Mouse (Mus musculus) intestine, embryonic 16.5 days (tissue): ENCODE results near the gene Serbp1. TPM values are rescaled to one million over a fixed set of nuclear protein-coding genes. Genes with fewer than 3 reads are reported as not detected.
A peak's percentile ranks its signal among the peaks of the same experiment; 100 is the strongest.

ENCODE experiments used
- ATAC-seq: fragments of 200-750 bp; cut with Nextera tagmentation; 2 replicates; pipeline ENCODE4 v1.8.0; 2017; ENCODE audit warnings: moderate TSS enrichment, moderate library complexity
- H3K27ac ChIP-seq: fragments of 300-500 bp; sonication (generic); 2 replicates; pipeline ENCODE4 v1.5.1; 2014; ENCODE audit warnings: mild to moderate bottlenecking, low read length
- H3K27me3 ChIP-seq: fragments of 300-500 bp; sonication (generic); replicated peaks from 2 replicates; pipeline ENCODE4 v1.6.1; 2014; ENCODE audit warnings: low read length, control low read depth, mixed read lengths; ENCODE audit not compliant: control insufficient read depth, insufficient read depth
- H3K36me3 ChIP-seq: fragments of 300-500 bp; sonication (generic); 2 replicates; pipeline ENCODE4 v1.6.1; 2014; ENCODE audit warnings: low read length, control low read depth; ENCODE audit not compliant: control insufficient read depth, insufficient read depth
- H3K4me1 ChIP-seq: fragments of 300-500 bp; sonication (generic); 2 replicates; pipeline ENCODE4 v1.6.1; 2014; ENCODE audit warnings: low read length, control low read depth, mixed read lengths; ENCODE audit not compliant: control insufficient read depth, insufficient read depth
- H3K4me2 ChIP-seq: fragments of 300-500 bp; sonication (generic); 2 replicates; pipeline ENCODE4 v1.6.1; 2014; ENCODE audit warnings: low read depth, low read length, control low read depth
- H3K4me3 ChIP-seq: fragments of 300-500 bp; sonication (generic); 2 replicates; pipeline ENCODE4 v1.5.1; 2014; ENCODE audit warnings: mild to moderate bottlenecking, low read length
- H3K9ac ChIP-seq: fragments of 300-500 bp; sonication (generic); 2 replicates; pipeline ENCODE4 v1.6.1; 2014; ENCODE audit warnings: low read depth, low read length
- H3K9me3 ChIP-seq: fragments of 300-500 bp; sonication (generic); 2 replicates; pipeline ENCODE4 v1.6.1; 2016; ENCODE audit warnings: low read length, control low read depth; ENCODE audit not compliant: control insufficient read depth
- WGBS: fragments of 180-500 bp; shearing (Covaris S2); extraction: QIAGEN DNeasy Blood & Tissue Kit; methylation state at CpG from one replicate; pipeline ENCODE4 v1.1.7; 2014; 5-methylcytosine and 5-hydroxymethylcytosine counted together
- polyA plus RNA-seq: library from polyadenylated mRNA; unstranded; fragments of >200 nt; fragmentation: Nextera tagmentation; extraction: Ambion mirVana; gene quantifications from 2 replicates; pipeline ENCODE4 v1.2.1, GENCODE M21; 2015

Gene Serbp1
- polyA plus RNA-seq, 1 experiment from 2014 or later: 319 TPM

- no peak for ATAC-seq
- Histone ChIP-seq H3K36me3 (no peaks in the 10 kb centered on the region), H3K27me3 (no peaks in the 10 kb centered on the region), H3K9me3 (no peaks in the 10 kb centered on the region), H3K4me2 (no peak overlapping the region), H3K4me1 (no peaks in the 10 kb centered on the region; the same call in 1 of the 2 replicates), H3K27ac (no peak overlapping the region), H3K4me3 (no peak overlapping the region), H3K9ac (no peak overlapping the region)
- 86% methylated on average over 7 of the region's 7 CpGs for WGBS
Measured at GRCm38 (mm10) chr6:67264935-67265334, 27.0 kb downstream of the Serbp1 start.

DNA sequence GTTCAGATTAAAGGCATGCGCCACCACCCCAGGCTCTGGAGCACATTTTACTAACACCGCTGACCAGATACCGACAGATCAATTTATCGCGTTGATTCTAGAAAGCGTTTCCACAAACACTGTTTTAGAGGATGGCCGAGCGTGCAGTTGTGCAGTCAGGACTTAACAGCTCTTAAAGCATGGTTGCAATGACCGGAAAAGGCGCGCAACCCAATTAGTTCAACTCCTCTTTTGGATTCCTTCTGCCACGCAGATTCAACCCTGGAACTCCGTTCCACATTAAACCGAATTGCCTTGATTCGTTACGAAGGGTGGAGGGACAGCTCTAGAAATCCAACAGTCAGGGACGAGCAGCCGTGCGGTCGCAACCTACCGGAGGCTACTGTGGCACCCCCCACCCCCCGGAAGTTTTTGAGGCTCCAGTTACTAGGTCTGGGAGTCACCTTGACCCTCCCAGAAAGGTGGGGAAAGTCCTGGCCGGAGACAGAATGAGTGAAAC is 28.2 kb downstream of the Serbp1 start:
- Histone ChIP-seq H3K4me3 (peak overlapping the region; percentile 100), H3K4me2 (peak overlapping the region; percentile 63), H3K36me3 (no peaks in the 10 kb centered on the region), H3K9ac (peak overlapping the region; percentile 73), H3K9me3 (no peaks in the 10 kb centered on the region), H3K4me1 (no peaks in the 10 kb centered on the region; the same call in 1 of the 2 replicates), H3K27me3 (no peaks in the 10 kb centered on the region), H3K27ac (peak overlapping the region; percentile 90)
- under 1% methylated on average over 23 of the region's 23 CpGs for WGBS
- ATAC-seq: peak; percentile 87

DNA sequence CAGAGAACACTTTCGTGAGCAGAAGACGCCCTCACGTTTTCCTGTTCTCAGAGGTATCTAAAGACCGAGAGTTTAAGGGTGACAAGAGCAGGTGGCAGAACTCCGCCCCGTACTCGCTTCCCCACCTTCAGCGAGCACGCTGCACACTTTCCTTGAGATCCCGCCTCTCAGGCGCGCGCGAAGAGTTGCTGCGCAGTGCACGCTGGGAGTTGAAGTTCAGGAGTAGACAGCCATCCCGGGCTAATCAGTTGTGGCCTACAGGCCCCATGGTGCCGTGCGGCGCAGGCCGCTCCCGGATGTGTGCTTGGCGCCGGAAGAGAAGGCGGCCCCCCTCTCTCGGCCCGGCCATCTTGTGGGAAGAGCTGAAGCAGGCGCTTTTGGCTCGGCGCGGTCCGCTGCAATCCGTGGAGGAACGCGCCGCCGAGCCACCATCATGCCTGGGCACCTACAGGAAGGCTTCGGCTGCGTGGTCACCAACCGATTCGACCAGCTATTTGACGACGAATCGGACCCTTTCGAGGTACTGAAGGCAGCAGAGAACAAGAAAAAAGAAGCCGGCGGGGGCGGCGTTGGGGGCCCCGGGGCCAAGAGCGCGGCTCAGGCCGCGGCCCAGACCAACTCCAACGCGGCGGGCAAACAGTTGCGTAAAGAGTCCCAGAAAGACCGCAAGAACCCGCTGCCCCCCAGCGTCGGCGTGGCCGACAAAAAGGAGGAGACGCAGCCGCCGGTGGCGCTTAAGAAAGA is 28.9 kb downstream of the Serbp1 start:
- H3K4me2 ChIP-seq: peak overlapping the region; percentile 63
- H3K9ac ChIP-seq: peak overlapping the region; percentile 100
- peak overlapping the region; percentile 100 for H3K4me3 ChIP-seq
- under 1% methylated on average over 68 of the region's 68 CpGs for WGBS
- H3K27me3 ChIP-seq: no peaks in the 10 kb centered on the region
- no peaks in the 10 kb centered on the region for H3K9me3 ChIP-seq
- H3K27ac ChIP-seq: peak overlapping the region; percentile 90
- H3K4me1 ChIP-seq: no peaks in the 10 kb centered on the region; the same call in 1 of the 2 replicates
- H3K36me3 ChIP-seq: no peaks in the 10 kb centered on the region
- peak; percentile 99 for ATAC-seq

DNA sequence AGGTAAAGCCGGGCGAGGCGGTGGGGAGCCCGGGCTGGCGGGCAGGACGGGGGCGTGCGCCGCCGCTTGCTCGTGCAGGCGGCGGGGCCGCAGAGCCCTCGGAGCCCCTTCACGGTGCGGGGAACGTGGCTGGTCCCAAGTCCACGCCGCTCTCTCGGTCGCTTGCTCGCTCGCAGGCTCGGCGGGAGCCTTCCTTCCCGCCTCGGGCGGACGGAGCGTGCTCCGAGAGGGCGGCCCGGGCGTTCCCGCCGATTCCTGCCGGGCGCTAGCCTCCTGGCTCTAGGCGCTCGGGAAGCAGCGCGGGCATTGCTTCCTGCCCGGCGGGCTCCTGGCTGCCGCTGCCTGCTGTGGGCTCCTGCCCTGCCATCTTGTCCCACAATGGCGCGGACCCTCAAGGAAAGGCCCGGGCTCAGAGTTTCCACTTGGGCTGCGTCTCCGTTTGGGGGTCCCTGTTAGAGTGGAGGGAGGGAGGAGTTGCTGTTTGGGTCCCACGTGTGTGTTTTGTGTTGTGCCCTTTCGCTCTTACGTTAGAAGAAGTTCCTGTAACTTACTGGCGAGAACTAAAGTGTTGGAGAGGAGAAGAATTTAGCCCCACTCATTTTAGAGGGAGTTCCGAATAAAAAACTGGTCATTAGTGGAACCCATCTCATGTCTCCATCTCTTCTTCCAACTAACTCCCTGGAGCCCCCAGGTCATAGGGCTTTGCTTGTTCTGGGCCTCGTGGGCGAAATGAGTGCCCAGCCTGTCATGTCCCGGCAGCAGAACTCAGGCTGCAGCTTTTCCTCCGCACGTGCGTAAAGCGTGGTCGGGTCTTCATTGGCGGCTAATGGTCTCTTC is 29.6 kb downstream of the Serbp1 start:
- Histone ChIP-seq H3K36me3 (no peaks in the 10 kb centered on the region), H3K27me3 (no peaks in the 10 kb centered on the region), H3K9ac (peak overlapping the region; percentile 100), H3K4me1 (no peaks in the 10 kb centered on the region; the same call in 1 of the 2 replicates), H3K4me2 (peak overlapping the region; percentile 59), H3K9me3 (no peaks in the 10 kb centered on the region), H3K4me3 (peak overlapping the region; percentile 100), H3K27ac (peak overlapping the region; percentile 88)
- peak; percentile 12 for ATAC-seq
- WGBS: under 1% methylated on average over 65 of the region's 65 CpGs

GRCm38 (mm10) chr6:67268245-67268612 is 30.3 kb downstream of the Serbp1 start:
- no peak for ATAC-seq
- peak overlapping the region; percentile 59 for H3K4me2 ChIP-seq
- no peaks in the 10 kb centered on the region for H3K36me3 ChIP-seq
- WGBS: 0% methylated on average over 2 of the region's 2 CpGs
- no peaks in the 10 kb centered on the region; the same call in 1 of the 2 replicates for H3K4me1 ChIP-seq
- H3K9ac ChIP-seq: peak overlapping the region; percentile 100
- no peak overlapping the region; the same call in 1 of the 2 replicates for H3K27ac ChIP-seq
- H3K9me3 ChIP-seq: no peaks in the 10 kb centered on the region
- no peaks in the 10 kb centered on the region for H3K27me3 ChIP-seq
- H3K4me3 ChIP-seq: peak overlapping the region; percentile 100

DNA sequence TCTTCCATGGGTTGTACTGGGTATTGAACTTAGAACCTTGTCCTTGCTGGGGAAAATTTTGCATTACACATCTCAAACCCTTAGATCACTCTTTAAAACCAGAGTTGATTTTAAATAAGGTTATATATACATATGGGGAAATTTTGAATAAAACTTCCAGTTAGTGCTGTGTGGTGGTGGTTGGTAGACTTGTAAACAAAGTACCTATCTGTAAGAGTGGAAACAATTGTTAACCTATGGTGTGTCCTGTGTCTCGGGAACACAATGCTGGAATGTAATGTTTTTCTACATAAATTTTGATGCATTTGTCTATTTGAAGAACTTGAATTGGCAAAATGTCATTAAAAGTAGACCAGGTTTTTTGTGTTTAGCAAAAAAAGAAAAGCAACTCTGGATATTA is 31.0 kb downstream of the Serbp1 start:
- H3K27me3 ChIP-seq: no peaks in the 10 kb centered on the region
- no peak for ATAC-seq
- no peaks in the 10 kb centered on the region; the same call in 1 of the 2 replicates for H3K4me1 ChIP-seq
- no peaks in the 10 kb centered on the region for H3K36me3 ChIP-seq
- H3K4me2 ChIP-seq: peak overlapping the region; percentile 52
- no peak overlapping the region for H3K27ac ChIP-seq
- no peaks in the 10 kb centered on the region for H3K9me3 ChIP-seq
- H3K9ac ChIP-seq: no peak overlapping the region
- WGBS: 2% methylated on average over 1 of the region's 1 CpGs
- peak overlapping the region; percentile 37 for H3K4me3 ChIP-seq

DNA sequence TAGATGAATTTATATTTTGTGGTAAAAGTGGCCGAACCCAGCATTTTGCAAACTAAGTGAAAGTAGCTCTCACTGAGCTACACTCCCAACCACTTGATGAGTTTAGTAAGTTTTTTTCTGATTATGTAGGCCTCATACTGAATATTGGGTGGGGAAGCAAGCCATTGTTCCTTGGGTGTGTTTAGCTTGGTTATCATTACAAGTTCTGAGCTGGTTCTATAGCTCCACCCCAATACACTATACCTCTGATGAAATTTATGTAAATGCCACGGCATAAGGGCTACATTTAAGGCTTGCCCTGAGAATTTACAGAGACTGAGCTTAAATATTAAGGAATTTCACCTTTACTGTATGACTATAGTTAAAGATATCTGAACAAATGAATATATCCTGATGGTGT is 31.5 kb downstream of the Serbp1 start:
- Histone ChIP-seq H3K9me3 (no peaks in the 10 kb centered on the region), H3K27ac (no peak overlapping the region), H3K27me3 (no peaks in the 10 kb centered on the region), H3K9ac (0 out of 2 replicates have a peak overlapping the region, but pooled peaks have one; percentile 25), H3K4me3 (peak overlapping the region; percentile 25), H3K36me3 (no peaks in the 10 kb centered on the region), H3K4me1 (no peaks in the 10 kb centered on the region; the same call in 1 of the 2 replicates), H3K4me2 (peak overlapping the region; percentile 52)
- no peak for ATAC-seq
- 22% methylated on average over 2 of the region's 2 CpGs for WGBS

GRCm38 (mm10) chr6:67277944-67278343 is 40.0 kb downstream of the Serbp1 start:
- H3K4me1 ChIP-seq: no peaks in the 10 kb centered on the region; the same call in 1 of the 2 replicates
- H3K27ac ChIP-seq: no peak overlapping the region
- no peaks in the 10 kb centered on the region for H3K27me3 ChIP-seq
- H3K4me2 ChIP-seq: no peak overlapping the region
- H3K4me3 ChIP-seq: no peak overlapping the region
- 83% methylated on average over 5 of the region's 5 CpGs for WGBS
- H3K9me3 ChIP-seq: no peaks in the 10 kb centered on the region
- H3K36me3 ChIP-seq: peaks cover 6% of the 10 kb centered on the region; the same call in 1 of the 2 replicates
- no peak for ATAC-seq
- H3K9ac ChIP-seq: no peak overlapping the region

- no peak overlapping the region for H3K4me2 ChIP-seq
- no peaks in the 10 kb centered on the region for H3K27me3 ChIP-seq
- peaks cover 6% of the 10 kb centered on the region; the same call in 1 of the 2 replicates for H3K36me3 ChIP-seq
- no peak for ATAC-seq
- H3K9ac ChIP-seq: no peak overlapping the region
- 87% methylated on average over 9 of the region's 9 CpGs for WGBS
- H3K27ac ChIP-seq: no peak overlapping the region
- no peaks in the 10 kb centered on the region for H3K4me1 ChIP-seq
- no peaks in the 10 kb centered on the region for H3K9me3 ChIP-seq
- H3K4me3 ChIP-seq: no peak overlapping the region
Measured at GRCm38 (mm10) chr6:67281614-67282197, 43.7 kb downstream of the Serbp1 start.
